ENCODE assay signal across 22 mouse cellular contexts in the genomic region with DNA sequence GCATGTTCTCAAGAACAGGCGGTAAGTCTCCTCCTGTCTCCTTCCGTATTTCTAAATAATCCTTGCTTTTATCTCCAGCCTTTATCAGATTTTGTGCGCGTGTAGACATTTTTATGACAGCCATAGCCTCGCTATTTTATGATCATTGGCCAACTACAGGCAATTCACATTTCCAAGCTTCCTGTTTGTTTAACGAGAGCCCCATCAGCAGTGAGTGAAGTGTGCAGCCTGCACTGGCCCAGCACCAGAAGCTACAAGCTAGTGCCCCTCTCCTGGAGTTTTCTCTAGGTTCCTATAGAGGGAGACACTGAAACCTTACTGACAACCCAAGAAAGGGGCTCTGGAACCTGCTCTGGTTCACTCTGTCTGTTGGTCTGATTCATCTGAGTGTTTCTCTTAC. TPM values are rescaled to one million over a fixed set of nuclear protein-coding genes. Genes with fewer than 3 reads are reported as not detected.
DNase-seq lines count a peak whose midpoint lies in the region; ATAC-seq and TF ChIP-seq lines count a peak whose summit lies in the region.
"Had no signal": no experiment of that assay in that cellular context is flagged by ENCODE, and none has a peak within 500 bp of the region (broad histone marks: within the 10 kb centered on the region; RNA-seq: fewer than 3 reads in every experiment).

No protein-coding gene starts in this region.

- no peaks in the 10 kb centered on the region for H3K4me1 ChIP-seq in lung, embryonic 16.5 days (replicated peaks; ENCODE audit: control insufficient read depth, insufficient read depth, low read length)
- H3K4me1 ChIP-seq in intestine, embryonic 15.5 days (replicated peaks) = no peaks in the 10 kb centered on the region
- H3K4me1 ChIP-seq in kidney, postnatal 0 days (replicated peaks; ENCODE audit: insufficient read depth, low read length) = no peaks in the 10 kb centered on the region
- H3K4me1 ChIP-seq: embryonic facial prominence, embryonic 10.5 days; forebrain, embryonic 12.5 days; heart, embryonic 13.5 days; hindbrain, embryonic 13.5 days; midbrain, embryonic 12.5 days; neural tube, embryonic 13.5 days; stomach, embryonic 15.5 days had no signal

- no peak for DNase-seq in lung, postnatal 14 days
- DNase-seq in kidney, postnatal 0 days (ENCODE audit: low spot score) = peak; percentile 72
- peak; percentile 24 for DNase-seq in naive thymus-derived CD4-positive, alpha-beta T cell, adult 2 months (ENCODE audit: low read depth)
- DNase-seq in right cerebral cortex, postnatal 25 days = no peak
- DNase-seq: adrenal gland, adult 8-10 months; cerebellum, adult 9-10 months; gastrocnemius, adult 2 months; layer of hippocampus, postnatal 36 days; spleen, adult 18-20 months; thymus, adult 2 months had no signal

- no peaks in the 10 kb centered on the region for H3K27me3 ChIP-seq in lung, embryonic 16.5 days (ENCODE audit: control insufficient read depth, insufficient read depth, low read depth, low read length)
- H3K27me3 ChIP-seq in intestine, embryonic 15.5 days (replicated peaks) = 0 out of 2 replicates have a peak, but pooled peaks cover 2% of the 10 kb centered on the region
- no peaks in the 10 kb centered on the region for H3K27me3 ChIP-seq in kidney, postnatal 0 days (ENCODE audit: insufficient read depth, low read length)
- H3K27me3 ChIP-seq: forebrain, embryonic 12.5 days; hindbrain, embryonic 13.5 days; midbrain, embryonic 12.5 days; neural tube, embryonic 13.5 days; stomach, embryonic 15.5 days had no signal

- no peak overlapping the region for H3K27ac ChIP-seq in lung, embryonic 16.5 days (ENCODE audit: low read length)
- no peak overlapping the region for H3K27ac ChIP-seq in intestine, embryonic 15.5 days
- no peak overlapping the region for H3K27ac ChIP-seq in kidney, postnatal 0 days
- H3K27ac ChIP-seq: embryonic facial prominence, embryonic 10.5 days; forebrain, embryonic 12.5 days; gastrocnemius, adult 2 months; heart, embryonic 13.5 days; hindbrain, embryonic 13.5 days; liver, embryonic 14.5 days; midbrain, embryonic 12.5 days; neural tube, embryonic 13.5 days; stomach, embryonic 15.5 days had no signal

- no peak overlapping the region for H3K9ac ChIP-seq in lung, embryonic 16.5 days (ENCODE audit: low read length)
- no peak overlapping the region for H3K9ac ChIP-seq in intestine, embryonic 15.5 days
- no peak overlapping the region for H3K9ac ChIP-seq in kidney, postnatal 0 days (ENCODE audit: low read depth, low read length)
- H3K9ac ChIP-seq: forebrain, embryonic 12.5 days; heart, embryonic 13.5 days; hindbrain, embryonic 13.5 days; liver, embryonic 14.5 days; midbrain, embryonic 12.5 days; neural tube, embryonic 13.5 days; stomach, embryonic 15.5 days had no signal

- TF ChIP-seq CTCF in kidney, postnatal 0 days (IDR thresholded peaks at IDR 0.05; ENCODE audit: low read depth) = 0 out of 2 replicates have a peak, but pooled peaks have one; percentile 17

- H3K4me3 ChIP-seq in lung, embryonic 16.5 days (ENCODE audit: low read length) = no peak overlapping the region
- H3K4me3 ChIP-seq in intestine, embryonic 15.5 days (replicated peaks) = no peak overlapping the region
- H3K4me3 ChIP-seq in kidney, postnatal 0 days (replicated peaks; ENCODE audit: low read depth, low read length) = no peak overlapping the region
- H3K4me3 ChIP-seq: embryonic facial prominence, embryonic 10.5 days; forebrain, embryonic 12.5 days; gastrocnemius, adult 2 months; heart, embryonic 13.5 days; hindbrain, embryonic 13.5 days; midbrain, embryonic 12.5 days; neural tube, embryonic 13.5 days; stomach, embryonic 15.5 days had no signal

- no peak overlapping the region for H3K4me2 ChIP-seq in lung, embryonic 16.5 days (ENCODE audit: low read depth, low read length)
- no peak overlapping the region for H3K4me2 ChIP-seq in intestine, embryonic 15.5 days (replicated peaks)
- H3K4me2 ChIP-seq in kidney, postnatal 0 days (ENCODE audit: low read length) = no peak overlapping the region
- H3K4me2 ChIP-seq: forebrain, embryonic 12.5 days; heart, embryonic 13.5 days; hindbrain, embryonic 13.5 days; midbrain, embryonic 12.5 days; neural tube, embryonic 13.5 days; stomach, embryonic 15.5 days had no signal

- ATAC-seq in lung, embryonic 16.5 days (ENCODE audit: low read depth) = peak; percentile 80
- ATAC-seq in intestine, embryonic 15.5 days = peak; percentile 92
- no peak for ATAC-seq in kidney, postnatal 0 days (replicated peaks; ENCODE audit: low FRiP score, low read depth)
- no peak for ATAC-seq in inflammation-experienced regulatory T-cells, adult 6 months
- ATAC-seq: Patski had no signal

- no peaks in the 10 kb centered on the region for H3K9me3 ChIP-seq in lung, embryonic 16.5 days (ENCODE audit: control insufficient read depth, low read length)
- no peaks in the 10 kb centered on the region for H3K9me3 ChIP-seq in intestine, embryonic 15.5 days
- no peaks in the 10 kb centered on the region for H3K9me3 ChIP-seq in kidney, postnatal 0 days (replicated peaks; ENCODE audit: low read length)
- H3K9me3 ChIP-seq: embryonic facial prominence, embryonic 10.5 days; forebrain, embryonic 12.5 days; heart, embryonic 13.5 days; hindbrain, embryonic 13.5 days; midbrain, embryonic 12.5 days; neural tube, embryonic 13.5 days; stomach, embryonic 15.5 days had no signal

- WGBS in lung, embryonic 16.5 days = 29% methylated on average over 6 of the region's 6 CpGs
- WGBS in intestine, embryonic 15.5 days = 37% methylated on average over 6 of the region's 6 CpGs
- 31% methylated on average over 6 of the region's 6 CpGs for WGBS in kidney, postnatal 0 days

- no peaks in the 10 kb centered on the region for H3K36me3 ChIP-seq in lung, embryonic 16.5 days (ENCODE audit: control insufficient read depth, insufficient read depth, low read length)
- H3K36me3 ChIP-seq in intestine, embryonic 15.5 days = no peaks in the 10 kb centered on the region
- no peaks in the 10 kb centered on the region for H3K36me3 ChIP-seq in kidney, postnatal 0 days (ENCODE audit: insufficient read depth, low read length)
- H3K36me3 ChIP-seq: embryonic facial prominence, embryonic 10.5 days; forebrain, embryonic 12.5 days; heart, embryonic 13.5 days; hindbrain, embryonic 13.5 days; midbrain, embryonic 12.5 days; neural tube, embryonic 13.5 days; stomach, embryonic 15.5 days had no signal

RNA-seq across cellular contexts. Expression of gene Ehd3, which starts 7.1 kb away (rescaled TPM):
- 14.1 and 15.4 TPM in 2 replicates for polyA plus RNA-seq in lung, embryonic 16.5 days (2015; fragmentation: Nextera tagmentation; extraction: Ambion mirVana)
- 6.1 and 6.2 TPM in 2 replicates for polyA plus RNA-seq in intestine, embryonic 15.5 days (2015; fragmentation: Nextera tagmentation; extraction: Ambion mirVana)
- 20.5 and 21.5 TPM in 2 replicates for polyA plus RNA-seq in kidney, postnatal 0 days (2015; fragmentation: Nextera tagmentation; extraction: Ambion mirVana)
- 10 to 100 TPM; 54.9 to 87.1 (median 77.4) TPM for polyA plus RNA-seq in inflammation-experienced regulatory T-cells, adult 6 months (2017; shearing (Covaris generic))

Comparison
In these comparisons a context has a peak if more than half of its experiments do, and no peak if none do; other contexts are left out.
1. ATAC-seq: peak in lung, embryonic 16.5 days (single experiment) and intestine, embryonic 15.5 days (single experiment); none in kidney, postnatal 0 days (single experiment) and inflammation-experienced regulatory T-cells, adult 6 months (single experiment).
2. DNase-seq: peak in kidney, postnatal 0 days (single experiment) and naive thymus-derived CD4-positive, alpha-beta T cell, adult 2 months (single experiment); none in lung, postnatal 14 days (single experiment) and right cerebral cortex, postnatal 25 days (single experiment).